Mouse (Mus musculus) ES-CJ7 (cell line): ENCODE measurements around the gene Pdia5.

Experiments used
- DNase-seq: peaks from one replicate; pipeline ENCODE4 v3.0.0; 2011; ENCODE audit warnings: low read depth, low spot score

Gene Pdia5

GRCm38 (mm10) chr16:35484526-35485233, 6.0 kb downstream of the Pdia5 start:
- DNase-seq, result no peak

- peak; percentile 33 for DNase-seq
Observed at GRCm38 (mm10) chr16:35484105-35484504, 6.6 kb downstream of the Pdia5 start.

GRCm38 (mm10) chr16:35479301-35479700, 11.4 kb downstream of the Pdia5 start:
- no peak for DNase-seq

- no peak for DNase-seq
Observed at GRCm38 (mm10) chr16:35477273-35477672, 13.4 kb downstream of the Pdia5 start.

GRCm38 (mm10) chr16:35472569-35473275, 18.0 kb downstream of the Pdia5 start:
- DNase-seq, result no peak

- no peak for DNase-seq
Observed at GRCm38 (mm10) chr16:35471841-35472568, 18.7 kb downstream of the Pdia5 start.

- no peak for DNase-seq
Observed at GRCm38 (mm10) chr16:35470983-35471382, 19.7 kb downstream of the Pdia5 start.

GRCm38 (mm10) chr16:35470096-35470495, 20.6 kb downstream of the Pdia5 start:
- DNase-seq, result no peak

- no peak for DNase-seq
Observed at GRCm38 (mm10) chr16:35469016-35469415, 21.7 kb downstream of the Pdia5 start.

- DNase-seq, result no peak
Observed at GRCm38 (mm10) chr16:35467044-35467443, 23.6 kb downstream of the Pdia5 start.

- DNase-seq, result no peak
Observed at GRCm38 (mm10) chr16:35465808-35466351, 24.8 kb downstream of the Pdia5 start.

- no peak for DNase-seq
Observed at GRCm38 (mm10) chr16:35464686-35465308, 25.9 kb downstream of the Pdia5 start.

GRCm38 (mm10) chr16:35463708-35464107, 27.0 kb downstream of the Pdia5 start:
- DNase-seq, result no peak

GRCm38 (mm10) chr16:35462955-35463354, 27.7 kb downstream of the Pdia5 start:
- DNase-seq, result no peak

- DNase-seq, result no peak
Observed at GRCm38 (mm10) chr16:35459584-35459983, 31.1 kb downstream of the Pdia5 start.

- DNase-seq, result no peak
Observed at GRCm38 (mm10) chr16:35458297-35458696, 32.4 kb downstream of the Pdia5 start.

- DNase-seq, result no peak
Observed at GRCm38 (mm10) chr16:35457488-35457887, 33.2 kb downstream of the Pdia5 start.

- no peak for DNase-seq
Observed at GRCm38 (mm10) chr16:35457011-35457419, 33.7 kb downstream of the Pdia5 start.

GRCm38 (mm10) chr16:35456305-35456704, 34.4 kb downstream of the Pdia5 start:
- no peak for DNase-seq

- DNase-seq, result no peak
Observed at GRCm38 (mm10) chr16:35455822-35456221, 34.9 kb downstream of the Pdia5 start.

GRCm38 (mm10) chr16:35450018-35450630, 40.5 kb downstream of the Pdia5 start:
- DNase-seq, result no peak
